Mouse (Mus musculus) heart, embryonic 16.5 days (tissue): ENCODE measurements around the gene Acsl1. TPM values are rescaled to one million over a fixed set of nuclear protein-coding genes. Genes with fewer than 3 reads are reported as not detected.

ENCODE experiments used
- ATAC-seq: fragments of 200-750 bp; cut with Nextera tagmentation; replicated peaks from 2 replicates; pipeline ENCODE4 v1.8.0; 2017; ENCODE audit warnings: moderate number of reproducible peaks; ENCODE audit not compliant: insufficient read depth, low FRiP score; ENCODE audit errors: extremely low read depth
- H3K27ac ChIP-seq: fragments of 300-500 bp; sonication (generic); 2 replicates; pipeline ENCODE4 v1.5.1; 2014; ENCODE audit warnings: mild to moderate bottlenecking, low read length, control low read depth, moderate library complexity
- H3K27me3 ChIP-seq: fragments of 300-500 bp; sonication (generic); 2 replicates; pipeline ENCODE4 v1.6.1; 2014; ENCODE audit warnings: low read length, mixed read lengths; ENCODE audit not compliant: control insufficient read depth, insufficient read depth
- H3K36me3 ChIP-seq: fragments of 300-500 bp; sonication (generic); 2 replicates; pipeline ENCODE4 v1.6.1; 2014; ENCODE audit not compliant: control insufficient read depth, insufficient read depth
- H3K4me1 ChIP-seq: fragments of 300-500 bp; sonication (generic); 2 replicates; pipeline ENCODE4 v1.6.1; 2014; ENCODE audit warnings: low read length, mixed read lengths; ENCODE audit not compliant: control insufficient read depth, insufficient read depth
- H3K4me2 ChIP-seq: fragments of 300-500 bp; sonication (generic); 2 replicates; pipeline ENCODE4 v1.6.1; 2014; ENCODE audit warnings: low read depth, mild to moderate bottlenecking, control low read depth, low read length
- H3K4me3 ChIP-seq: fragments of 300-500 bp; sonication (generic); 2 replicates; pipeline ENCODE4 v1.5.1; 2014; ENCODE audit warnings: mild to moderate bottlenecking, control low read depth, low read length
- H3K9ac ChIP-seq: fragments of 300-500 bp; sonication (generic); 2 replicates; pipeline ENCODE4 v1.6.1; 2014; ENCODE audit warnings: low read length, control low read depth
- H3K9me3 ChIP-seq: fragments of 300-500 bp; sonication (generic); replicated peaks from 2 replicates; pipeline ENCODE4 v1.6.1; 2016; ENCODE audit warnings: low read length; ENCODE audit not compliant: control insufficient read depth
- whole genome bisulfite sequencing: fragments of 180-500 bp; shearing (Covaris S2); extraction: QIAGEN DNeasy Blood & Tissue Kit; methylation state at CpG from one replicate; pipeline ENCODE4 v1.1.7; 2014; 5-methylcytosine and 5-hydroxymethylcytosine counted together
- polyA plus RNA-seq: library from polyadenylated mRNA; unstranded; fragments of >200 nt; fragmentation: Nextera tagmentation; extraction: Ambion mirVana; gene quantifications from 2 replicates; pipeline ENCODE4 v1.2.1, GENCODE M21; 2015

The Acsl1 gene
- polyA plus RNA-seq, 1 experiment from 2014 or later: 88.1 TPM

DNA sequence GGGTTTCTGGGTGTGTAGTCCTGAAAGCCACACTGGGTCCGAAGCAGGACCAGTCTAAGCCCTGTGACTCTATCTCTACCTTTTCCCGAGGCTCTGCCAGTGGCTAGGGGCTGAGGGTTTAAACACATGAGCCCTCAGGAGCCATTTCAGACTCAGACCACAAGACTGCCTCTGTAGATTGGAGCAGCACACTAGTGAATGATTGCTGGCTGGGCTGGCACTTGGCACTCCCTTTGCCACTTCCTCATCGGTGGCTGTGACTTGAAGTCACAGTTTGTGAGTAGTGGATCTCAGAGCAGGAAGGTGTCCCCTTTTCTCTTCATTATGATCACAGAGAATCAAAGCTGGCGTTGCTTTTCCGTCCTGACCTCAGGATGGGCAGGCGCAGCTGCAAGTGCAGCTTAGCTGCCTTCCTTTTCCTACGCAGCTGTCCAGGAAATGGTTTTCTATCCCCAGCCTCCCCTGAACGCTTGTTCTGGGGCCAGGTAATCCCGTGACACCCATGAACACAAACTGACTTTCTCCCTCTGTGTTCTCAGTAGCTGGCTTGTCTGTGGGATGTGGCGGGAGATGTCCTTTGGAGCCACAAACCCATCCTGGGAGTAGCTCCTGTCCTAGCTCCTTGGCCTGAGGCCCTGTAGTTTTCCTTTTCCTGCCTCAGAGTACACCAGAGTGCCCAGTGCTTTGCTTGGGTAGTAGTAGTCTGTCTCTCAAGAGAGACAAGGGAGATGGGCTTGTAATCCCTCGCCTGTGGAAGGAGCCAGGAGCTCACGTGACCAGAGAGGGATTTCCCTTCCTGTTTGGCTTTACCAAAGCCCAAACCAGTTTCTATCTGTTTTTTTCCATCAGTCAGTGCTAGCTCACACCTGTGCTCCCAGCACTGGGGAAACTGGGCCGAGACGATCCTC, 37.9 kb downstream of the Acsl1 start:
- Histone ChIP-seq H3K9ac (no peak overlapping the region), H3K9me3 (no peaks in the 10 kb centered on the region), H3K27ac (peak overlapping the region; percentile 20; the same call in 1 of the 2 replicates), H3K36me3 (peaks cover 46% of the 10 kb centered on the region), H3K4me1 (peaks cover 6% of the 10 kb centered on the region), H3K27me3 (no peaks in the 10 kb centered on the region), H3K4me2 (no peak overlapping the region), H3K4me3 (no peak overlapping the region)
- 0 out of 2 replicates have a peak, but pooled peaks have one; percentile 12 for ATAC-seq
- WGBS: 76% methylated on average over 14 of the region's 14 CpGs

GRCm38 (mm10) chr8:46509474-46509873, 38.6 kb downstream of the Acsl1 start:
- WGBS: 86% methylated on average over 3 of the region's 3 CpGs
- Histone ChIP-seq H3K4me3 (no peak overlapping the region), H3K9ac (no peak overlapping the region), H3K27me3 (no peaks in the 10 kb centered on the region), H3K9me3 (no peaks in the 10 kb centered on the region), H3K27ac (no peak overlapping the region), H3K4me2 (no peak overlapping the region), H3K36me3 (peaks cover 50% of the 10 kb centered on the region), H3K4me1 (peaks cover 3% of the 10 kb centered on the region)
- ATAC-seq: no peak

DNA sequence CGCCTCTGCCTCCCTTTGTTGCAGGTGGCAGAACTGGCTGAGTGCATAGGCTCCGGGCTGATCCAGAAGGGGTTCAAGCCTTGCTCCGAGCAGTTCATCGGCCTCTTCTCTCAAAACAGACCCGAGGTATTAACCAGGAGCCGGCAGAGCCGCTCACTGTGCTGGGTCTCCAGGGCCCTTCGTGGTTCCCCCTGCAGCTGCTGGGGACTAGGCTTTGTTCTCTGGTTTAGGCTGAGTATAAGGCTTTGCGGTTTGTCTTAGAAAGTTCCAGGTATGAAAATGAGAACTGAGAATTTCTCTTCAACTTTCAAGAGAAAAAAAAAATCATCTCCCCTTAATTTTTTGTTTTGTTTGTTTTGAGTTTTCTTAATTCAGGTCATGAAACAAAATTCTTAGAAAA, 40.5 kb downstream of the Acsl1 start:
- peaks cover 38% of the 10 kb centered on the region for H3K36me3 ChIP-seq
- ATAC-seq: no peak

DNA sequence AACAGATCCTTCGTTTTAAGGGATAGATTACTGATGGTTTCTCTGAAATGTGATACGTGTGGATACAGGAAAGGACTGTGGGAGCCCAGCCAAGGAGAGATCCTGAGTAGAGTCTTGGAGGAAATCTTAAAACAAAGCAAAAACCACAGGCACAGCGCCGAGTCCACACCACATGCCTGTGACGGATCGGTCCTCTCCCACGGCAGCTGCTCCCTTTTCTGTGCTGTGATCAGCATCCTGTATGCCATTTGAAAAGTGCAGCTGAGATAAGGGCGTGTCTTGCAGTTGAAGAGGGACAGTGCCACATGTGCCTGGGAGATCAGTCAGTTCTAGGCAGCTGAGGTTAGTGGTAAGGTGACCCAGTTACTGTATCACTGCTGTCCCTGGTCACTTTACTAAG, 41.7 kb downstream of the Acsl1 start:
- no peaks in the 10 kb centered on the region for H3K9me3 ChIP-seq
- peak; percentile 53 for ATAC-seq
- H3K4me1 ChIP-seq: peaks cover 3% of the 10 kb centered on the region
- WGBS: 33% methylated on average over 8 of the region's 8 CpGs
- H3K4me3 ChIP-seq: no peak overlapping the region
- H3K4me2 ChIP-seq: no peak overlapping the region
- H3K27me3 ChIP-seq: no peaks in the 10 kb centered on the region
- H3K9ac ChIP-seq: no peak overlapping the region
- peaks cover 31% of the 10 kb centered on the region for H3K36me3 ChIP-seq
- 0 out of 2 replicates have a peak overlapping the region, but pooled peaks have one; percentile 13 for H3K27ac ChIP-seq

More for the DNA sequence above, 40.5 kb downstream of the Acsl1 start:
- no peak overlapping the region for H3K27ac ChIP-seq
- no peak overlapping the region for H3K4me2 ChIP-seq
- no peaks in the 10 kb centered on the region for H3K9me3 ChIP-seq
- WGBS: 84% methylated on average over 9 of the region's 9 CpGs
- H3K27me3 ChIP-seq: no peaks in the 10 kb centered on the region
- no peak overlapping the region for H3K9ac ChIP-seq
- H3K4me1 ChIP-seq: peaks cover 3% of the 10 kb centered on the region
- no peak overlapping the region for H3K4me3 ChIP-seq

DNA sequence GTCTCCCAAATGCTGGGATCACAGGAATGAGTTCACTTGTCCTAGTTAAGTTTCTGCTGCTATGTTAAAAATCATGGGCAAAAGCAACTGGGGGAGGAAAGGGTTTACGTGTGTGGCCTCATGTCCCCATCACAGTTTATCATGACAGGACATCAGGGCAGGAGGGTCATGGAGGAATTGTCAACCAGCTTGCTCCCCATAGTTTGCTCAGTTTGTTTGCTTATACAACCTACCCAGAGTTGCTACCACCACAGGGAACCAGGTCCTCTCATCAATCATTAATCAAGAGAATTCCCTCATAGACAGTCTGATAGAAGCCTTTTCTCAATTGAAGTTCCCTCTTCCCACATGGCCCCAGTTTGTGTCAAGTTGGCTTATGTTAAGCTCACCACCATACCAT, 43.2 kb downstream of the Acsl1 start:
- H3K9ac ChIP-seq: no peak overlapping the region
- H3K27ac ChIP-seq: no peak overlapping the region
- H3K9me3 ChIP-seq: no peaks in the 10 kb centered on the region
- peaks cover 3% of the 10 kb centered on the region for H3K4me1 ChIP-seq
- H3K36me3 ChIP-seq: peaks cover 36% of the 10 kb centered on the region
- no peak overlapping the region for H3K4me3 ChIP-seq
- H3K4me2 ChIP-seq: no peak overlapping the region
- H3K27me3 ChIP-seq: no peaks in the 10 kb centered on the region
- no peak for ATAC-seq
- 85% methylated on average over 1 of the region's 1 CpGs for WGBS

DNA sequence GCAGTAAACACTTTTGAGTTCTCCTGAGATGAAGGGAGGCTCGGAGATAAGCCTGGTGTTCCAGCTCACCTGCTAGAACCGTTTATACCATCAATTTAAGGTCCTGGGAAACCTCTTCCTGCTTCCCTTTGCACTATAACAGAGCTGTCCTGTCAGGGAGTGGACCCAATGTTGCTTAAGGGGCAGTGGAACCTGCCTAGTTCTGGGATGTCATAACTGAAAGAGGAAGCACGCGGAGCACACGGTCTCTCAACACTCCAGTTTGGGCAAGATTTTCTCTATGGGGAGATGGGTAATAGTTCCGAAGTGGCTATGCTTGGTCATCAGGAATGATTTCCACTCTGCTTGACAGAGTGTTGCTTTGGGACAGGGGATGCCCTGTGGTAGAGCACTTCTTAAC, 49.8 kb downstream of the Acsl1 start:
- 85% methylated on average over 6 of the region's 6 CpGs for WGBS
- Histone ChIP-seq H3K9me3 (no peaks in the 10 kb centered on the region), H3K36me3 (peaks cover 38% of the 10 kb centered on the region), H3K27ac (no peak overlapping the region), H3K4me3 (no peak overlapping the region), H3K9ac (no peak overlapping the region), H3K4me1 (no peaks in the 10 kb centered on the region), H3K4me2 (no peak overlapping the region), H3K27me3 (no peaks in the 10 kb centered on the region)
- no peak for ATAC-seq

GRCm38 (mm10) chr8:46526098-46526497, 55.3 kb downstream of the Acsl1 start:
- no peak overlapping the region for H3K9ac ChIP-seq
- H3K4me2 ChIP-seq: no peak overlapping the region
- H3K27ac ChIP-seq: no peak overlapping the region
- H3K4me1 ChIP-seq: no peaks in the 10 kb centered on the region
- peaks cover 31% of the 10 kb centered on the region for H3K36me3 ChIP-seq
- no peak for ATAC-seq
- H3K27me3 ChIP-seq: no peaks in the 10 kb centered on the region
- no peaks in the 10 kb centered on the region for H3K9me3 ChIP-seq
- no peak overlapping the region for H3K4me3 ChIP-seq
- whole genome bisulfite sequencing: 88% methylated on average over 8 of the region's 8 CpGs

DNA sequence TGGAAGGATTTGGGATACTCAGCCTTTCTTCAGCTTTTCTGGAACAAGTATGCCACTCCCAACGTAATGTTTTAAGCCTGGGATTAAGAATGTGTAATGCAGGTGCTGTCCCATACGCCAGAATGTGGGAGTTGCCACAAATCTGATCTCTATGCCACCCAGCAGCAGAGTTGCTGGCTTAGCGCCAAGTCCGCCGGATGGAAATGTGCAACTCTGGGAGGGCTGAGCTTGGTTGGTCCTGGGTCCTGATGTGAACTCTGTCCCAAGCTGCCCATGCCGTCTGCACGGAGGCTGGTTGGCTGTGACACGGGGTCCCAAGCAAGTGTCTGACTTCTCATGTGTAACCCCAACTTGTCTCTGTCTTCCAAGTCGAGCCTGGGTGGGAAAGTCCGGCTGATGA, 56.0 kb downstream of the Acsl1 start:
- ATAC-seq: no peak; the same call in 1 of the 2 replicates
- WGBS: 57% methylated on average over 10 of the region's 10 CpGs
- Histone ChIP-seq H3K4me3 (no peak overlapping the region), H3K9me3 (no peaks in the 10 kb centered on the region), H3K4me2 (no peak overlapping the region), H3K4me1 (no peaks in the 10 kb centered on the region), H3K27ac (no peak overlapping the region), H3K27me3 (no peaks in the 10 kb centered on the region), H3K36me3 (peaks cover 31% of the 10 kb centered on the region), H3K9ac (no peak overlapping the region)

GRCm38 (mm10) chr8:46529508-46529907, 58.7 kb downstream of the Acsl1 start:
- peaks cover 36% of the 10 kb centered on the region for H3K36me3 ChIP-seq
- H3K27ac ChIP-seq: no peak overlapping the region
- no peaks in the 10 kb centered on the region for H3K27me3 ChIP-seq
- ATAC-seq: no peak
- no peaks in the 10 kb centered on the region for H3K9me3 ChIP-seq
- no peak overlapping the region for H3K4me3 ChIP-seq
- WGBS: 75% methylated on average over 4 of the region's 4 CpGs
- no peak overlapping the region for H3K4me2 ChIP-seq
- no peak overlapping the region for H3K9ac ChIP-seq
- no peaks in the 10 kb centered on the region for H3K4me1 ChIP-seq
